Mouse (Mus musculus): Measurements from ENCODE around the gene Gucd1.

- no peak for TF ChIP-seq CTCF (IDR thresholded peaks at IDR 0.05; ENCODE audit: low read depth, low read length)
- no peak for TF ChIP-seq POLR2A (IDR thresholded peaks at IDR 0.05; ENCODE audit: borderline replicate concordance, low read depth, low read length)
These were observed 1.6 kb downstream of the Gucd1 start for GRCm38 (mm10) chr10:75516038-75516723.
